Mouse (Mus musculus) embryo, embryonic 10.5 days (tissue): ENCODE measurements around the gene Nme3.
"Not testable (repeated sequence)": the region's sequence is repeated elsewhere in the genome, so short reads cannot be mapped to it uniquely, and the experiment has no call there.

ENCODE experiments used
- DNase-seq: peaks from one replicate; pipeline ENCODE4 v3.0.0-alpha.2; 2015; ENCODE audit warnings: low spot score

The Nme3 gene

DNA sequence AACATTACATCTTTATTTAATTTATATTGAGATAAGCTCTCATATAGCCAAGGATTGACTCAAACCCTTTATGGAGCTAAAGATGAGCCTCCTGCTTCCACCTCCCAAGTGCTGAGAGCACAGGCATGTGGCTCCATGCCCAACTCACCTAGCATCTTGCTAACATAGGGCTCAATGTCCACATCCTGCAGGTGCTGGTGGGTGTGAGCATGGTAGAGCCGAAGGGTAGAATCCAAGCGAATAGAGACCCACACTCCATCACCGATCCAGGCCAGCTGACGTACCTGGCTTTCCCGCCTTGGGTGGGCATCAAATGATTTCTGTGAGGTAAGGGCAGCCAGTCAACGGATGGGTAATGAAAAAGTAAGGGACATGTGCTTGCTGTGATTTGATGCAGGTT, 3.7 kb downstream of the Nme3 start:
- no peak for DNase-seq

DNA sequence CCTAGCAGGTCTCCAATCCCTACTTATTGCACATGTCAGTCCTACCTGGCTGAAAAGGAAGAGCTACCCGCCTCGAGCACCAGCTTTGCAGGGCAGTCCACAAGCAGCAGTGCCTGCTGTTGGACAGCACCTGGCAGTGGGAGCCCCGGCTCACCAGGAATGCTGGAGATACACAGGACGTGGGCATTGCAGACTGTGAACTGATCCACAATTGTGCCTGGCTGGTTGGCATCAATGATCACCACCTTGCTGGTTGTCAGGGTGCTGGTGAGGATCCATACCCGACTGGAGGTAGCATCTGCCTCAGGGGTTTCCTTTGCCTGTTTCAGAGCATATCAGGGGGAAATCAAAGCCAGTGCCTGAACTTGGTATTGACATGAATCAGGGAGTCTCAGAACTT, 5.8 kb downstream of the Nme3 start:
- no peak for DNase-seq

DNA sequence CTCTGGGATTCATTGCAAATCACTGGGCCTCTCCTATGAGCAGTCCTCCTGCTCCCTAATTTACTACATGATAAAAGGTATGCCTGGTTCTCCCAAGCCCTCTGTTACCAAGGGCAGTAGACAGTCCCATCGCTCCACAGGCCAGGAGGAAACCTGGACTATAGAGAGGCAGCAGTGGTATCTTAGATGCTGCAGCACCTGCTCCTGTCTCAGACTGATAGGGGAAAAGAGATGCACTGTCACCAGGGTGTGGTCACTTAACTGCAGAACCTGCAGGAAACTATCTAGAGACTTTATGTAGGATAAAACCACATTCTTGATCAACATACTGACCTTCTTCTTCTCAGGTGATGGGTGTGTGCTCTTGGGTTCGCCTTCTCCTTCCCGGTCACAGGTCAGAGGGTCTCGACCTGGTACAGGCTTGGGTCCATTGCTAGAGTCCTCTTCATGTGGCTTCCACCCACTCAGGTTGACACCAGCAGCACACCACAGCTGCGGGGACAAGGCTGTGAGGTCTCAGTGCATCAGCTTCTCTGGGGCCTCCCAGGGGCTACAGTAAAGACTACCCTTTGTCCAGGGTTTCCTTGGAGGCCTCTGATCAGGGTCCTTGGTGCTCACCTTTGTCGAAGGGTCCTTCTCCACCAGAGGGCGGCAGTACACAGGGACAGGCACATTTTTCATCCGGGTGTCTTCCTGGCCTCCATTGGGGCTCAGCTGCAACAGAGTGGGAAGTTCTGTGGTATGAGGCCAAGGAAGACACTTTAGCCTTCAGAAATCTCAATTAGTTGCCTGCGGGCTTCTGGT, 6.6 kb downstream of the Nme3 start:
- DNase-seq, result peak; percentile 43

DNA sequence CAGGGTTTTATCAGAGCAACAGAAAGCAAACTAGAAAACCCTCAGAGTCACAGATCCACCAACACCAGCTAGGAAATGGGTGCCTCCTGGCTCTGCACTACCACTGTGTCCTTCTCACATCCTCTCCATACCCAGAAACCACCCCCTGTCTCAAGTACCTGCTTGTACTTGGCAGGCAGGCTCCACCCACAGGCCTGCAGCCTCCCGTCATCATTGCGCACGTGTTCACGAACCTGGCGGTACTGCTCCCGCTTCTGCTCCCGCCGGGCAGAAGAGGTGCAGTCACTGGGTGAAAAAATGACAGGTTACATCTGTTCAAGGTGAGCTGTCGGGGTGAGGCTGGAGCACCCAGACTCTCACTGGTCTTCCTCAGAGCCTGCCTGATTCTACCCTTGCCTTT, 7.5 kb downstream of the Nme3 start:
- DNase-seq, result no peak

DNA sequence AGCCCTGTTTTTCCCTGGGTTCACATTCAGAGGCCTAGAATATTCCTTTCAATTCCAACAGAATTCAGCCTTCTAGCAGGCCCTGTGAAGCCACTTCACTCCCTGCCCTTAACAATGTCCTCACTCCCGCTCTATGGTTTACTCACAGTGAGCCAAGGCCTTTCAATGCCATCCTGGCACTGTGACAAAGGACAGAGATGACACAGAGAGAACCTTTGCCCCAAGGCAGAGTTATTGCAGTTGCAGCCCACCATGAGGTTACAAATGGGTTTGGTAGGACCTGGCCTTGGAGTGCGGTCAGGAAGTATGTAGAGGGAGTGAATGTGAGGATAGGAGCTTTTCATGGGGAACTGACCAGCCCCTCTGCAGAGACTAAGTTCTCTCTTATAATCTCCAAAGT, 11.3 kb downstream of the Nme3 start:
- no peak for DNase-seq

DNA sequence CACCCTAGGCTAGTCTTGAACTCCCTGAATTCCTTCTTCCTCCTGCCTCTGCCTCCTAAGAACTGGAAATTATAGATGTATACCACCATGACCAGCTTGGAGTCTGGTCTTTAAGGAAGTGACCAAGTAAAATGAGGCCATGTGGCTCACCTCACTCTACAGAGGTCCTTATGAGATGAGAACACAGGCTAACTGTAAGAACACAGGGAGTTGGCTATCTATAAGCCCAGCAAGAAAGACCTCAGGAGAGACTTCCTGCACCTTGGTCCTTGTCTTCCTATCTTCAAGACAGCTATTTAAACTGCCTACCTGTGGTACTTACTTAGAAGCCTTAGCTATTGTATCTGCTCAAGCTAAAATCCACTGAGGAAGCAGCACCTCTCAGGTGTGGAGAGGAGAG, 17.7 kb downstream of the Nme3 start:
- no peak for DNase-seq

DNA sequence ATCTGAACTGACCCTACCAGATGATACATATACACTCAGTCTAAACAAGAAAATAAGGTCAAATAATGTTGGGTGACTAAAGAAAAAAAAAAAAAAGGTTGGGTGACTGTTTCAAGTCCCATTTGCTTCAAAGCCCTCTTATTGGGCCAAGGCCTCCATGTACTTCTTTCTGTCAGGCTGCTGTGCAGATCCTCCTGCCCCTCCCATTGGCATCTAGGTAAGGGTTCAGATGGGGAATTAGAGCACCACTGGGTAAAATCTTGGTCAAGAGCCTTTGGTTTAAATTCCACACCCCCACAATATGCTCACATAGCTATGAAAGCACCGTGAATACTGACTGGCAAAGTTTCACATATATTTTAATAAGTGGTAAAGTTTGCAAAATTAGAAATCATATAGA, 26.9 kb downstream of the Nme3 start:
- no peak for DNase-seq

DNA sequence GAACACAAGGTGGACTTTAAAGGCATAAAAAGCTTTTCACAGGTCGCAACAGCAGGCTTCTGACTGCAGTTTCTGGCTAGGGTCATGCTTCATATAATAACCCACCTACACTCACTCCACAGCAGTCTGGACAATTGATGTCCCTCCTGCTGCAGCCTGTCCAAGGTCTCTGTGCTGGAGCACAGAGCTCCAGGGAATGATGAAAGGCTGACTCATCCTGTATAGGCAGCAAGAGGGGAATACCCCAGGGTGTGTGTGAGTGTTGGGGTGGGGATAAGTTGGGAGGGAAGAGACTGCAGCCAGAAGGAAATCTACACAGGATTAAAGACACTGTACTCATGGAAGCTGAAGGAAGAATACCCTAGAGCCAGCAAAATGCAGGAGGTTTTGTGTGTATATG, 33.2 kb downstream of the Nme3 start:
- no peak for DNase-seq

DNA sequence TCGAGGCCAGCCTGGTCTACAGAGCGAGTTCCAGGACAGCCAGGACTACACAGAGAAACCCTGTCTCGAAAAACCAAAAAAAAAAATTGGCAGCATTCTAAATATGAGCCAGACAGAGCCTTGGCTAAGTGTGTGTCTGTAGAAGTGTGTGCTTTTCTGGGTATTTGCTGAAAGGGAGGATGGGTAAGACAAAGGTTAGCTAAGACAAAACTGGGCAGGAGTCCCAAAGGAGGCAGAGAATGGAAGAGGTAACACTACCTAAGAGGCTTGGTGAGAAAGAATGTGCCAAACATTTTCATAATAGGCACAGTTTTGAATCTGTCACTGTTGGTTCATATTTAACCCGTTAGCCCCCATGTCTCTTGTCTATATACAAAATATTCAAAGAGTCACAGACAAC, 36.1 kb downstream of the Nme3 start:
- no peak for DNase-seq

DNA sequence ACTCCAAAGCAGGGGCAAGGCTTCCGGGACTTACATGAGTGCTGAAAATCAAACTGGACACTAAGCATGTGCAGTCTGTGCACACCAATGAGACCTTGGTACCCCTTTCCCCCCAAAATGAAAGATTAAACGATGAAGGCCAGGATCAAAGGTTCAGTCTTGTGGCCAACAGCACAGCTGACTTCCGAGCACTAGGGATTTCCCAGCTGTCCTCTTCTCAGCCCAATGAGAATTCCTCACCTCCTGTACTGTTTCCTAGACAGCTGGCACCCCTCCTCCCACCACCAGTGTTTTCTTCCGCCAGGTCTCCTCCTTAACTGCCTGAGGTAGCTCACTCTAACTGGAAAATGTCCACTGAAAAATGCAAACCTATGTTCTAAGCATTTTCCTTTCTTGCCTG, 36.9 kb downstream of the Nme3 start:
- DNase-seq, result no peak

DNA sequence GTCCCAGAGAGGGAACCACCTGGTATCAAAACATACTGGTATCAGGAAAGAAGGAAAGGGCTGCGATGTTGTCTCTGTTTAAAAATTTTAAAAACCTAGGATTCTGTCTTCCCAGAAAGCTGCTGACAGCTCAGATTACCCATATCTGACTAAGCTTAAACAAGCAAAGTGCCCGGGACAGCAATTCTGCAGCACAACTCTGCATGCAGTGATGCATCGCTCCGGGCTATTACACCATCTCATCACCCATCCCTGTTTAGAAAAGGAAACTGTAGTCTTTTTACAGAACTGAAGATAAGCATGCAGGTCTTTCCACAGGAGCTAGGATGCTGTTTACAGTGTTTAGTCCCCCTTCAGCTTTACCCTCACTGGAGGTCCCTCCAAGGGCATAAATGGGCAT, 38.6 kb downstream of the Nme3 start:
- no peak for DNase-seq

DNA sequence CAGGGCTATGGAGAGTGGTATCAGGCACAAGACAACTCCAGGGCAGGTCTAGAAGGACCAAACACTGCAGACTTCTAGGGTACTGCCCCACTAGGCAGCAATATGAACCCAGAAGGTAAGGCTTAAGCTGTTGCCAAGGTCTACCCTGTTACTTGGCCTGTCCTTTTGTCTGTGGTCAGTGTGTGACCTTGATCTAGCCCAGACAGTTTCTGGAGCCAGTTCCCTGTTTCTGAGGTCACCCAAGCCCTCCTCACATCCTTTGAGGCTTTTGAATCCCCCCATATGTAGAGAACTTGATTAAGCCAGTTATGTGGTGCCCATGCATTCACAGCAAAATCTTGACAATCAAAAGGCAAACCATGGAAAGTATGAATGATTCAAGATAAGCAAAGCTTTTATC, 39.4 kb downstream of the Nme3 start:
- DNase-seq, result no peak

DNA sequence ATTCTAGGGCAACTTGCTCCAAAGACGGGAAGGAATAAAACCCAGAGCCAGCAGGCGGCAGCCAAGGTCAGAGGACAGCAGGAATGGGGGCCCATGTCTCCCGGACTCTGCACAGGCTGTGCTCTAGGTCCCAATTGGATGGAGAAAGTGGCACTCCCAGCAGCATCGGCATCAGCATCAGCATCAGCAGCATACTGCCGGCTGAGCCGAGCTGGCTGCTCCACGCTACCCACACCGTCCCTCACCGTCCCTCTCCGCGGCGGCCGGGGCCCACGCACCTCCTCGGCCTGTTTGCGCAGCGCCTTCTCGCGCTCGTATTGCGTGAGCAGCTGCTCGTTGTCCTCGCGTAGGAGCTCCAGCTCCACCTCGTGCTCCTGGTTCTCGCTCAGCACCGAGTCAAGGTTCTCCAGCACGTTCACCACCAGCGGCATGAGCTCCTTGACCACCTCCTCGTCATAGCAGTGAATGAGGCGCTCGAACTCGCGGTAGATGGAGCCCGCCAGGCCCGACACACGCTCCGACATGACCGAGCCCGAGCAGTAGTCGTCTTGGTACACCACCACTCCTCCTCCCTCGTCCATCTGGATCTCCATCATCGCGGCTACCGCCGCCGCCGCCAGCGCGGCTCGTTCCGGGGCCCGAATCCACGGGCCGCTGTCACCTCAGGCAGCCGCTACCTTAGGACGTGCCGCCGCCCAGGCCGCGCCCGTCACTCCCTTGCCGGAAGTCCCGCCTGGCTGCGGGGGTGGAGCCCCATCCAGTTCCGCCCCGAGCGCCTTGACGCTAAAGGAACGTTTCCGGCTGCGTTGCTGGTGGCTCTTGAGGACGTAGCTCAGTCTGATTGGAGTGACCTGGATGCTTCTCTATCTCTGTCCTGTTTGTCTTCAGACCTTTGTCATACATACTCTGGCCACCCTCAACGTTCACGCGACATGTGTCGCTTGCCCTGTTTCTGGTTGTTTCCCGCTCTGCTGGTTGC, 40.2 kb downstream of the Nme3 start, which contains the start of gene Mapk8ip3:
Mapk8ip3 (minus strand) TSS at position 719 of the 979 bp plus-strand sequence.
- DNase-seq, result peak; percentile 96

DNA sequence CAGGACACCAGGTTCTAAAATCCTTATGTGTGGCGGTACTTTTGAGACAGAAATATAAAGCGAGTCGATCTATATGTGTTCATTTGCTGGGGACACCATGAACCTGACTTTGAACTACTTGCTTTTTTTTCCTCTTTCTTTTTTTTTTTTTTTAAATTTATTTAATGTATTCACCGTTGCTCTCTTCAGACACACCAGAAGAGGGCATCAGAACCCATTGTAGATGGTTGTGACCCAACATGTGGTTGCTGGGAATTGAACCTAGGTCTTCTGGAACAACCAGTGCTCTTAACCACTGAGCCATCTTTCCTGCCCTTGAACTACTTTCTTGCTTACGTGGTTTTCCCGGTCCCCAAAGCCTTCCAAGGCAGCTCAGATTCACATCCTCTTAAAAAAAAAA, 41.0 kb downstream of the Nme3 start:
- no peak for DNase-seq

DNA sequence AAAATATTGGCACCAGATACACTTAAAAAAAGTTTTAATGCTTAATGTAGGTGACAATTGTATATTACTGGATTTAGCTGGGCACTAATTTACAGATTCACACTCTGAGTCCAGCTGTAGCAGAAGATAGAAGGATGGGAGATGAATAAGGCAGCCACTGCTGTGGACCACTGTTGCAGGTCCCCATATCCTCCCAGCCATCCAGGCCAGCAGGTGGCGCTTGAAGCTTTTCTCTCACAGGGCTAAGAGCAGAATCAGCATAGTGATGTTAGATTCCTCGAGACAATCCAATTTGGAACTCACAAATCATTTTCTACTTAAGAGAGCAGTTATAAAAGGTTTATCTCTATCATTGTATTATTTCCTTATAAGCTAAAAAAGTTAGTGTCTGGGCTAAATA, 46.2 kb downstream of the Nme3 start:
- peak; percentile 29 for DNase-seq

DNA sequence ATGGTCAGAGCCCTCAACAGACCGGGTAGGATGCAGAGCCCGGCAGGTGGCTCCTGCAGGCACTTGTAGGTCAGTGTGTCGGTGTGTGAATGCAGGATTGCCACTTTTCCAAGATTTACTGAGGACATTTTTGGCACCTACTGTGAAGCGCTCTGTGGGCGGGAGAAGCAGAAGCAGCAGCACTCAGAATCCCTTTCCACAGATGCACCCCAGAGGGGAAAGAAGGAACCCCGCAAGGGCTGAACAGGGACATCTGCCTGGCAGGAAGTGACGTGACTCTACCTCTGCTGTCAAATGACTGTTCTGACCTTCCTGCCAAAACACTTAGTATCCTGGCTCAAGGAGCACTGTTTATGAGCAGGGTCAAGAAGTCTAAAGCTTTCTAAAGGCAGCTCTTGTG, 46.7 kb downstream of the Nme3 start:
- no peak for DNase-seq

DNA sequence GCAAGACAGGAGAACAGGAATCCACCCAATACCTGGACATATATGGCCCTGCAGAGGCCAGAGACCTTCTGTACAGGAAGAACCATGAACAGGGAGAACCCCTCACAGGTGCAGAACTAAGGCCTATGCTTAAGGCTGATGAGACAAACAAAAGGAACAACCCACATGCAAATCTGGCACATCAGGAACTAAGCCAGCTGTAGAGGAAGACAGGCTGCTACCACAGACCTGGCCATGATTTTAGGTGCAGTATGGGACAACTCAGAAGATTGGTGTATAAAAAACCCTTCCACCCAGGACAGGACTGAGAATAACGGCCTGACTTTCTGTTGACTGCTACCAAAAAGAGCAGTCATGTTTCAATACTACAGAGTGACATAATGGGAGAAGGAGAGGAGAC, 47.3 kb downstream of the Nme3 start:
- DNase-seq, result not testable (repeated sequence)
